Mouse (Mus musculus) embryo, embryonic 11.5 days (tissue): ENCODE results near the gene Rcc1l.

ENCODE experiments used
- DNase-seq: peaks from one replicate; pipeline ENCODE4 v3.0.0-alpha.2; 2012; ENCODE audit warnings: low read depth, low spot score

Rcc1l gene

GRCm38 (mm10) chr5:134170167-134170566 is 6.4 kb downstream of the Rcc1l start:
- DNase-seq: no peak

GRCm38 (mm10) chr5:134169231-134169630 is 7.3 kb downstream of the Rcc1l start:
- no peak for DNase-seq

DNA sequence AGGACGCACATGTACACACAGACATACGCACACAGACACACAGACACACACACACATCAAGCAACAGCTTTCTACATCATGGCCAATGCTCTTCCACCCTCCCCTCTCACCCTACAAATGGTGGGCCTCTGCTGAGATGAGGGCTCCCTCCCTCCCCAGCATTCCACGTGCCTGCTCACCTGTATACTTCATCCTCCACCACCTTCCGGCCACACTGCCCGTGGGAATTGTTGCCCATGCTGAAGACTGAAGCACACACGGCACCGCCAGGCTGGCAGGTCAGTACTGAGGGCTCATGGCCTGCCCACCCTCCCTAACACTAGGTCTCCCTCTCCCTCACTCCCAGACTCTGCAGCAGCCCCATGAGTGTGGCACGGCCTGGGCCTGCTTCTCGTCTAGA is 8.5 kb downstream of the Rcc1l start:
- no peak for DNase-seq

DNA sequence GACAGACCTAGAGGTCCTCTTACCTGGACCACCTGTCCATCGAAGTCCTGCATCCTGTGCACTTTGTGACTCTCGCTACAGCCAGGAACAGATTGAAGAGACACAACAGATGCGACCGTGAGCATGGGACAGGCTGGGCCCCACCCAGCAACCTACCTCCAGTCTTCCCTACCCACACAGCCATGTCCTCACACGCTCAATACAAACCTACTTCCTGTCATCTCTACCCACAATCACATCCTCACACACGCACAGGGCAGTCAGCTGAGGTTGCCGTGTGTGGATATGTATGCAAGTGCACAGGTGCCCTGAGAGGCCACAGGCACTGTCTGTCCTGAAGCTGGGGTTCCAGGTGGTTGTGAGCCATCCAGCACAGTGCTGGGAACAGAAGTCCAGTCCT is 9.9 kb downstream of the Rcc1l start:
- no peak for DNase-seq

DNA sequence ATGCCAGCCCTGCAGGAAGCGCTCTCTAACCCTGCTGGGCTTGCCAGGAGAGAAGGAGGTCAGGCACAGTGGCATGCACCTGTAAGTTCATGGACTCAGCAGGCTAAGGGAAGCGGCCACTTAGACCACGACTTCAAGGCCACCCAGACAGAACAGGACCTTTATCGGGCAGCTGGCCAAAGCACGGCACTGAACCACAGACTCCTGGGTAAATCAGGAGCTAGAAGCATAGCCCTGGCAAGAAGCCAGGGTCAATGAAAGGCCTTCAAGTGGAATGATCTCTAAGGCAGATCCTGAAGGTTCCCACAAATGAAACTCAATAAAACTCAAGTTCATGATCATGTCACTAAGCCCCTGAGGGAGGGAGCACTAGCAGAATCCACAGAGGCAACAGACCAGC is 11.9 kb downstream of the Rcc1l start:
- no peak for DNase-seq

DNA sequence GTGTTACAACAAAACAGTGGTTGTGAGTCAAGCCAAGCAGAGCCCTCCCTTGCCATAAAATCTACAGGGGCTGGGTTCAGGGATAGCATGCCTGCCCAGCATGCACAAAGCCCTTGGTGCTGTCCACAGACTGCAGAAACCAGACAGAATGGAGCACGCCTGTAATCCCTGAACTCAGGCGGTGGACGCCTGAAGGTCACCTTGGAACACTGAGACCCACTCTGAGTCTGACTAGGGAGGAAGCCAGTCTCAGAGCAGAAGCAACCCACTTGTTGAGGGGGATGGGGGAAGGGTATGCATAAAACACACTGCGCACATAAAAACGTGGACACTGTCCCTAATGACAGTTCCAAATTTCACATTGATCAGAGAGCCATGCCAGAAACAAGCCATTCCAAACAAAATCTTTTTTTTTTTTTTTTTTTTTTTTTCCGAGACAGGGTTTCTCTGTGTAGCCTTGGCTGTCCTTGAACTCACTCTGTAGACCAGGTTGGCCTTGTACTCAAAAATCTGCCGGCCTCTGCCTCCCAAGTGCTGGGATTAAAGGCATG is 20.6 kb downstream of the Rcc1l start:
- DNase-seq: no peak

- DNase-seq: no peak
Measured at GRCm38 (mm10) chr5:134151895-134152294, 24.7 kb downstream of the Rcc1l start.

GRCm38 (mm10) chr5:134148153-134148552 is 28.4 kb downstream of the Rcc1l start:
- no peak for DNase-seq

GRCm38 (mm10) chr5:134147194-134147753 is 29.3 kb downstream of the Rcc1l start:
- DNase-seq: no peak

DNA sequence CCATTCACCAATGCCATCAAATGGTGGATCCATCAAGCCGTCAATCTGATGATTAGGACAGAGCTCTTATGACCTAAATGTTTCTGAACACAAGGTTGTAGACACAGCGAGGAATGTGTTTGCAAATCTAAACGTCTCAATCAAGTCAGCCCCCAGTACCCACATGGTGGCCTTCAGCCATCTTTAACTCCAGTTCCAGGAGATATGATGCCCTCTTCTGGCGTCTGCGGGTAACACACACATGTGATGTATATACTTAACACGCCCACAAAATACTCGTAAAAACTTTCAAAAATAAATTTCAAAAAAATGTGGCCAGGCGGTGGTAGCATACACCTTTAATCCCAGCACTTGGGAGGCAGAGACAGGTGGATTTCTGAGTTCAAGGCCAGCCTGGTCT is 31.6 kb downstream of the Rcc1l start:
- DNase-seq: no peak

GRCm38 (mm10) chr5:134142381-134142780 is 34.2 kb downstream of the Rcc1l start:
- no peak for DNase-seq

DNA sequence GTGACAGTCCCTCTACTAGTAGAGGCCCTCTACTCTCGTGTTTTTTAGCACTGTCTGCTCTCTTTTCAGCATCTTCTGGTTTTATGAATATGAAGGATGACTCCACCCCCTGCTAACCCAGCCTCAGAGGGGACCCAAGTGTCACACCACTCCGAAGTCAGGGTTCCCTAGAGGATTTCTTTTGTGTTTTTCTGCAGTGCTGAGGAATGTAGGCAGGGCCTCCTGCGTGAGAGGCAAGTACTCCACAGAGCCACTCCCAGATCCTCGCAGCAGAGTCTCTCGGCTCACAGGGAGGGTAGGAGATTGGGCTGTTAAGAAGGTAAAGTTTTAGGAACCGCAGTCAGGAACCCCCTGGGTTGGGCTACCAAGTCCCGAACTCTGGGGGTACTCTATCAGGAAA is 35.3 kb downstream of the Rcc1l start:
- DNase-seq: no peak

- DNase-seq: no peak
Measured at GRCm38 (mm10) chr5:134139429-134139828, 37.1 kb downstream of the Rcc1l start.

- no peak for DNase-seq
Measured at GRCm38 (mm10) chr5:134137933-134138332, 38.6 kb downstream of the Rcc1l start.

GRCm38 (mm10) chr5:134136022-134136421 is 40.6 kb downstream of the Rcc1l start:
- DNase-seq: no peak

- DNase-seq: no peak
Measured at GRCm38 (mm10) chr5:134131586-134131985, 45.0 kb downstream of the Rcc1l start.

DNA sequence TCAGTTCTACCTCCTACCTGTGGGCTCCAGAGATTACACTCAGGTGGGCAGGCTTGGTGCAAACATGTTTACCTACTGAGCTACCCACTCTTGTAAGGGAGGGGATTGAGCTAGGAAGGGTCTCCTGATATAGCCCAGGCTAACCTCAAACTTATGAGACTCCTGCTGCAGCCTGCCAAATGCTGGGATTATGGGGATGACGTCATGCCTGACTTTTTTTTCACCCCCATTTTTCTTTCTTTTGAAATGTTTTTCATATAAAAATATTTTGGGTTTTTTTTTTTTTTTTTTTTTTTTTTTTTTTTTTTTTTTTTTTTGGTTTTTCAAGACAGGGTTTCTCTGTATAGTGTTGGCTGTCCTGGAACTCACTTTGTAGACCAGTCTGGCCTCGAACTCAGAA is 50.3 kb downstream of the Rcc1l start:
- DNase-seq: no peak

DNA sequence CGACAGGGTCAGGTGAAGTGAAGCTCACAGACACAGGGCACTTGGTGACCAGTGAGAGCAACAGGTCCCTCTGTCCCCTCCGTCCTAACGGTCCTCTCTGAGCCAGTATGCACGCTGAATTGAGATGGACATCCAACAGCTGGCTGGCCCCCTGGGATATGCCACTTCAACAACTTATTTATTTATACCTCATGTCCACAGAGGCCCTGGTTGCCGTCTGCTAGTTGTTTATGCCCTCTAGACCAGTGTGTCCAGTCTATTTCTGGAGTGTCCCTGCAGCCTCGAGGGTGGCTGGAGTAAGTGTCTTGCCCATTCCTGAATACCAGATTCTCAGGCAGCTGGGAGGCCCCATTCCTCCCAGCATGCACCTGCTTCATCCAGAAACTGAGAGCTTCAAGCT is 52.7 kb downstream of the Rcc1l start:
- no peak for DNase-seq

DNA sequence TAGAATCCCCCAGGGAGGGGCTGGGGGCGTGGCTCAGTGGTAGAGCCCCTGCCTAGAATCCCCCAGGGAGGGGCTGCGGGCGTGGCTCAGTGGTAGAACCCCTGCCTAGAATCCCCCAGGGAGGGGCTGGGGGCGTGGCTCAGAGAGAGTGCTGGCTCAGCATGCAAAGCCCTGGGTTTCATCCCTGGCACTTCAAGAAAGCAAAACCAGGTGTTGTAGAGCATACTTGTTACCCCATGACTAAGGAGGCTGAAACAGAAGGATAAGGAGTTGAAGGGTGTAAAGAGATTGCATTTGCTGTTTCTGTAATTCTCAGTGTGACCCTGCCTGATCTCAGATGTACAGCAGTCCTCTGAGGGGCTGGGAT is 54.7 kb downstream of the Rcc1l start:
- DNase-seq: no peak

DNA sequence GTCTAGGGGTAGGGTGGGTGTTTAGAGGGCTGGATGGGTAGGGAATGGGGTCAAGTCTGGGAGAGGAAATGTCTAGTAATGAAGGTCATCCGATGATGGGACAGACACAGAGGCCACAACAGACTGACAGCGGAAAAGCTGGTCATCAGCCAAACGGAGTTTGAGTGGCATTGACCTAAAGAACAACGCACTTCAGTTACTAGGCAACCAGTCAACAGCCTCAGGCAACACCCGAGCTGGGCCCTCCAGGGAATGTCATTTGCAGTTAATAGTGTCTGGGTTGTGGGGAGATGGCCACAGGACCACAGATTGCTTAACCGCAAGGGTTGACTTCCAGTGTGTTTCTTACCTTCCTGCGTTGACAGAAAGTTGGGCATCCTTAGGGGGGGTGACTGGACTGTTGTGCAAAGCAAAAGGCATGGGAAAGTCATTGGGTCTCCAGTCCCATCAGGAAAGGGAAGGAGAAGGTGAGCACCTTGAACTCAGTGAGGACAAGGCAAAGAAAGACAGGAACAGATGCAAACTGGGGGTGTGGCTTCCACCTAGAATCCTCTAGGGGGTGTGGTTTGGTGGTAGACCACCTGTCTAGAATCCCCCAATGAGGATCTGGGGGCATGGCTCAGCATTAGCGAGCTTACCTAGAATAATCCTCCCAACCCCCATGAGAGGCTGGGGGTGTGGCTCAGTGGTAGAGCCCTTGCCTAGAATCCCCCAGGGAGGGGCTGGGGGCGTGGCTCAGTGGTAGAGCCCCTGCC is 55.3 kb downstream of the Rcc1l start:
- no peak for DNase-seq

- DNase-seq: no peak
Measured at GRCm38 (mm10) chr5:134120135-134120534, 56.4 kb downstream of the Rcc1l start.

- no peak for DNase-seq
Measured at GRCm38 (mm10) chr5:134119481-134120120, 57.0 kb downstream of the Rcc1l start.
